Mouse (Mus musculus): Measurements from ENCODE around the gene Msl1. TPM values are rescaled to one million over a fixed set of nuclear protein-coding genes. Genes with fewer than 3 reads are reported as not detected.
A peak's percentile ranks its signal among the peaks of the same experiment; 100 is the strongest.

The Msl1 gene
- total RNA-seq, 2 experiments from 2014 or later: 169 to 193 TPM

- DNase-seq (ENCODE audit: low spot score in 2 of 2): no peak
- intact Hi-C loops (cut with DNase I): loop anchor here (1.0 kb wide), 1 partner anchor 9 kb away; no protein-coding TSS in a partner anchor
These were observed 20.6 kb upstream of the Msl1 start, which contains the start of gene Nr1d1 for GRCm38 (mm10) chr11:98774582-98775347. Gene Nr1d1 (minus strand): TSS chr11:98775333.

- peak; percentile 100 for DNase-seq (ENCODE audit: low spot score in 2 of 2)
- intact Hi-C loops (cut with DNase I): no loop called here
These were observed 19.8 kb upstream of the Msl1 start for GRCm38 (mm10) chr11:98775348-98776051.

GRCm38 (mm10) chr11:98776052-98776764 is 19.1 kb upstream of the Msl1 start:
- DNase-seq (ENCODE audit: low spot score in 2 of 2): no peak
- intact Hi-C loops (cut with DNase I): no loop called here

- DNase-seq (ENCODE audit: low spot score in 2 of 2): no peak
- intact Hi-C loops (cut with DNase I): no loop called here
These were observed 18.3 kb upstream of the Msl1 start for GRCm38 (mm10) chr11:98776843-98777590.

GRCm38 (mm10) chr11:98777888-98778287 is 17.4 kb upstream of the Msl1 start:
- intact Hi-C loops (cut with DNase I): no loop called here

GRCm38 (mm10) chr11:98781851-98782512 is 13.3 kb upstream of the Msl1 start:
- intact Hi-C loops (cut with DNase I): loop anchor here (2.0 kb wide), 1 partner anchor 35 kb away; no protein-coding TSS in a partner anchor
- peak; percentile 80 to 82 for DNase-seq (ENCODE audit: low spot score in 2 of 2)

More at GRCm38 (mm10) chr11:98777888-98778287, 17.4 kb upstream of the Msl1 start:
- no peak for DNase-seq (ENCODE audit: low spot score in 2 of 2)

- DNase-seq (ENCODE audit: low spot score in 2 of 2): peak; percentile 43 to 44
- intact Hi-C loops (cut with DNase I): loop anchor here (1.0 to 2.0 kb wide), 2 partner anchors 8 to 36 kb away; no protein-coding TSS in a partner anchor
These were observed 12.6 kb upstream of the Msl1 start for GRCm38 (mm10) chr11:98782651-98783235.

- intact Hi-C loops (cut with DNase I): loop anchor here (1.0 to 2.0 kb wide), 2 partner anchors 9 to 36 kb away; no protein-coding TSS in a partner anchor
These were observed 12.1 kb upstream of the Msl1 start for GRCm38 (mm10) chr11:98783236-98783696.

GRCm38 (mm10) chr11:98784139-98784538 is 11.2 kb upstream of the Msl1 start:
- no peak for DNase-seq (ENCODE audit: low spot score in 2 of 2)
- intact Hi-C loops (cut with DNase I): no loop called here

More at GRCm38 (mm10) chr11:98783236-98783696, 12.1 kb upstream of the Msl1 start:
- peak; percentile 99 for DNase-seq (ENCODE audit: low spot score in 2 of 2)

- intact Hi-C loops (cut with DNase I): loop anchor here (5.0 kb wide), 1 partner anchor 68 kb away; no protein-coding TSS in a partner anchor
- DNase-seq (ENCODE audit: low spot score in 2 of 2): peak in 1 of 2 experiments; percentile 10
These were observed 10.1 kb upstream of the Msl1 start for GRCm38 (mm10) chr11:98785214-98785613.

- intact Hi-C loops (cut with DNase I): loop anchor here (2.0 to 5.0 kb wide), 3 partner anchors 45 to 85 kb away; partner anchors contain the start of genes Csf3 and Thra
These were observed 9.5 kb upstream of the Msl1 start for GRCm38 (mm10) chr11:98785772-98786281.

GRCm38 (mm10) chr11:98786359-98787214 is 8.7 kb upstream of the Msl1 start:
- intact Hi-C loops (cut with DNase I): loop anchor here (2.0 to 5.0 kb wide), 3 partner anchors 46 to 86 kb away; partner anchors contain the start of genes Csf3 and Thra
- DNase-seq (ENCODE audit: low spot score in 2 of 2): peak; percentile 93 to 97

More at GRCm38 (mm10) chr11:98785772-98786281, 9.5 kb upstream of the Msl1 start:
- DNase-seq (ENCODE audit: low spot score in 2 of 2): peak; percentile 79 to 82

GRCm38 (mm10) chr11:98787229-98787628 is 8.1 kb upstream of the Msl1 start:
- no peak for DNase-seq (ENCODE audit: low spot score in 2 of 2)

GRCm38 (mm10) chr11:98787691-98788090 is 7.6 kb upstream of the Msl1 start:
- no peak for DNase-seq (ENCODE audit: low spot score in 2 of 2)
- intact Hi-C loops (cut with DNase I): loop anchor here (2.0 to 5.0 kb wide), 4 partner anchors 41 to 87 kb away; partner anchors contain the start of genes Csf3 and Thra

More at GRCm38 (mm10) chr11:98787229-98787628, 8.1 kb upstream of the Msl1 start:
- intact Hi-C loops (cut with DNase I): loop anchor here (2.0 to 5.0 kb wide), 3 partner anchors 46 to 86 kb away; partner anchors contain the start of genes Csf3 and Thra

- intact Hi-C loops (cut with DNase I): loop anchor here (2.0 to 5.0 kb wide), 2 partner anchors 41 to 71 kb away; no protein-coding TSS in a partner anchor
- no peak for DNase-seq (ENCODE audit: low spot score in 2 of 2)
These were observed 7.2 kb upstream of the Msl1 start for GRCm38 (mm10) chr11:98788139-98788538.

GRCm38 (mm10) chr11:98788550-98789218 is 6.6 kb upstream of the Msl1 start:
- peak; percentile 84 to 86 for DNase-seq (ENCODE audit: low spot score in 2 of 2)
- intact Hi-C loops (cut with DNase I): loop anchor here (2.0 to 5.0 kb wide), 2 partner anchors 40 to 71 kb away; no protein-coding TSS in a partner anchor
